Mouse (Mus musculus): ENCODE data around the gene Ints6l. TPM values are rescaled to one million over a fixed set of nuclear protein-coding genes. Genes with fewer than 3 reads are reported as not detected.

The Ints6l gene
- polyA plus RNA-seq (2014; fragmentation: Nextera tagmentation; extraction: Ambion mirVana), result 19.2 and 19.6 TPM in 2 replicates

- DNase-seq (ENCODE audit: low spot score), result peak; percentile 77
- Histone ChIP-seq H3K4me1 (replicated peaks; ENCODE audit: control insufficient read depth, insufficient read depth, low read length) (no peaks in the 10 kb centered on the region; the same call in 1 of the 2 replicates), H3K4me3 (replicated peaks; ENCODE audit: low read length) (peak within 1 kb of the TSS; percentile 55), H3K27ac (peak within 1 kb of the TSS; percentile 97), H3K27me3 (ENCODE audit: control insufficient read depth, insufficient read depth, low read length) (no peaks in the 10 kb centered on the region), H3K9ac (peak within 1 kb of the TSS; percentile 79), H3K9me3 (ENCODE audit: control insufficient read depth, low read length) (no peaks in the 10 kb centered on the region), H3K4me2 (replicated peaks) (peak within 1 kb of the TSS; percentile 63), H3K36me3 (replicated peaks; ENCODE audit: control insufficient read depth, insufficient read depth) (no peaks in the 10 kb centered on the region)
- peak; percentile 85 for ATAC-seq (ENCODE audit: low FRiP score)
- WGBS, result 14% methylated on average over 22 of the region's 22 CpGs
These were observed at the start of gene Ints6l for GRCm38 (mm10) chrX:56454671-56455371. Gene Ints6l, plus strand, starts transcription at chrX:56454857.

DNA sequence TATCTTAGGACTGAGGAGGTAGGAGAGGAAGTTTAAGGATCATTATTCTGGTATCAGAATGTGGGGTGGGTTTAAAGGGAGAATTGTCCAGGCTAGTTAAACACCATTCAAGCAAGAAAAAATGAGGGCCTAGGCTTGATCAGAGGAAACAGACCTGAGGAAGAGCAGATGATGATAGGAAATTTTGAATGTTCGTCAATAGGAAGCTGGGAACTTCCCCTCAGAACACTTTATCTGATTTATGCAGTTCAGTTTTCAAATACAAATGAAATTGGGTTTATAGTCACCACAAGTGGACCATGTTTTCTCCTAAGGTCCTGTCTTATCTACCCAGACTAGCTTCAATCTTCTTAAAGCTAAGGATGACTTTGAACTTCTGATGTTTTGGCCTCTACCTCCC is 49.2 kb upstream of the Ints6l start:
- no peaks in the 10 kb centered on the region for H3K4me1 ChIP-seq (replicated peaks; ENCODE audit: control insufficient read depth, insufficient read depth, low read length)
- no peaks in the 10 kb centered on the region for H3K9me3 ChIP-seq (ENCODE audit: control insufficient read depth, low read length)
- no peak overlapping the region for H3K9ac ChIP-seq
- H3K27ac ChIP-seq, result no peak overlapping the region
- DNase-seq (ENCODE audit: low spot score), result no peak
- no peaks in the 10 kb centered on the region for H3K27me3 ChIP-seq (ENCODE audit: control insufficient read depth, insufficient read depth, low read length)
- no peaks in the 10 kb centered on the region for H3K36me3 ChIP-seq (replicated peaks; ENCODE audit: control insufficient read depth, insufficient read depth)
- no peak overlapping the region for H3K4me3 ChIP-seq (replicated peaks; ENCODE audit: low read length)
- no peak for ATAC-seq (ENCODE audit: low FRiP score)
- 75% methylated on average over 1 of the region's 1 CpGs for WGBS
- H3K4me2 ChIP-seq (replicated peaks), result no peak overlapping the region

- WGBS, result 73% methylated on average over 5 of the region's 5 CpGs
- Histone ChIP-seq H3K36me3 (replicated peaks; ENCODE audit: control insufficient read depth, insufficient read depth) (no peaks in the 10 kb centered on the region), H3K9me3 (ENCODE audit: control insufficient read depth, low read length) (no peaks in the 10 kb centered on the region)
These were observed 48.5 kb upstream of the Ints6l start for GRCm38 (mm10) chrX:56406128-56406527.

GRCm38 (mm10) chrX:56416277-56416676 is 38.4 kb upstream of the Ints6l start:
- DNase-seq (ENCODE audit: low spot score), result no peak
- Histone ChIP-seq H3K36me3 (replicated peaks; ENCODE audit: control insufficient read depth, insufficient read depth) (no peaks in the 10 kb centered on the region), H3K27me3 (ENCODE audit: control insufficient read depth, insufficient read depth, low read length) (no peaks in the 10 kb centered on the region), H3K4me2 (replicated peaks) (no peak overlapping the region), H3K27ac (no peak overlapping the region), H3K4me1 (replicated peaks; ENCODE audit: control insufficient read depth, insufficient read depth, low read length) (no peaks in the 10 kb centered on the region), H3K4me3 (replicated peaks; ENCODE audit: low read length) (no peak overlapping the region), H3K9me3 (ENCODE audit: control insufficient read depth, low read length) (no peaks in the 10 kb centered on the region), H3K9ac (no peak overlapping the region)
- no peak for ATAC-seq (ENCODE audit: low FRiP score)
- 79% methylated on average over 3 of the region's 3 CpGs for WGBS

More at GRCm38 (mm10) chrX:56406128-56406527, 48.5 kb upstream of the Ints6l start:
- H3K27ac ChIP-seq, result no peak overlapping the region
- H3K4me3 ChIP-seq (replicated peaks; ENCODE audit: low read length), result no peak overlapping the region
- H3K4me1 ChIP-seq (replicated peaks; ENCODE audit: control insufficient read depth, insufficient read depth, low read length), result no peaks in the 10 kb centered on the region
- H3K9ac ChIP-seq, result no peak overlapping the region
- ATAC-seq (ENCODE audit: low FRiP score) (no peak), DNase-seq (ENCODE audit: low spot score) (no peak)
- no peaks in the 10 kb centered on the region for H3K27me3 ChIP-seq (ENCODE audit: control insufficient read depth, insufficient read depth, low read length)
- no peak overlapping the region for H3K4me2 ChIP-seq (replicated peaks)

GRCm38 (mm10) chrX:56417541-56417940 is 37.1 kb upstream of the Ints6l start:
- H3K9me3 ChIP-seq (ENCODE audit: control insufficient read depth, low read length), result no peaks in the 10 kb centered on the region
- no peak overlapping the region for H3K4me3 ChIP-seq (replicated peaks; ENCODE audit: low read length)
- no peak overlapping the region for H3K9ac ChIP-seq
- H3K27me3 ChIP-seq (ENCODE audit: control insufficient read depth, insufficient read depth, low read length), result no peaks in the 10 kb centered on the region
- WGBS, result 75% methylated on average over 4 of the region's 4 CpGs
- H3K27ac ChIP-seq, result no peak overlapping the region
- DNase-seq (ENCODE audit: low spot score), result no peak
- H3K4me2 ChIP-seq (replicated peaks), result no peak overlapping the region
- ATAC-seq (ENCODE audit: low FRiP score), result no peak
- no peaks in the 10 kb centered on the region for H3K36me3 ChIP-seq (replicated peaks; ENCODE audit: control insufficient read depth, insufficient read depth)
- H3K4me1 ChIP-seq (replicated peaks; ENCODE audit: control insufficient read depth, insufficient read depth, low read length), result no peaks in the 10 kb centered on the region

GRCm38 (mm10) chrX:56430601-56431000 is 24.1 kb upstream of the Ints6l start:
- 53% methylated on average over 2 of the region's 2 CpGs for WGBS
- Histone ChIP-seq H3K9ac (no peak overlapping the region), H3K9me3 (ENCODE audit: control insufficient read depth, low read length) (no peaks in the 10 kb centered on the region), H3K4me1 (replicated peaks; ENCODE audit: control insufficient read depth, insufficient read depth, low read length) (no peaks in the 10 kb centered on the region), H3K27me3 (ENCODE audit: control insufficient read depth, insufficient read depth, low read length) (no peaks in the 10 kb centered on the region), H3K4me2 (replicated peaks) (no peak overlapping the region), H3K36me3 (replicated peaks; ENCODE audit: control insufficient read depth, insufficient read depth) (no peaks in the 10 kb centered on the region), H3K27ac (no peak overlapping the region), H3K4me3 (replicated peaks; ENCODE audit: low read length) (no peak overlapping the region)
- DNase-seq (ENCODE audit: low spot score) (no peak), ATAC-seq (ENCODE audit: low FRiP score) (no peak)

DNA sequence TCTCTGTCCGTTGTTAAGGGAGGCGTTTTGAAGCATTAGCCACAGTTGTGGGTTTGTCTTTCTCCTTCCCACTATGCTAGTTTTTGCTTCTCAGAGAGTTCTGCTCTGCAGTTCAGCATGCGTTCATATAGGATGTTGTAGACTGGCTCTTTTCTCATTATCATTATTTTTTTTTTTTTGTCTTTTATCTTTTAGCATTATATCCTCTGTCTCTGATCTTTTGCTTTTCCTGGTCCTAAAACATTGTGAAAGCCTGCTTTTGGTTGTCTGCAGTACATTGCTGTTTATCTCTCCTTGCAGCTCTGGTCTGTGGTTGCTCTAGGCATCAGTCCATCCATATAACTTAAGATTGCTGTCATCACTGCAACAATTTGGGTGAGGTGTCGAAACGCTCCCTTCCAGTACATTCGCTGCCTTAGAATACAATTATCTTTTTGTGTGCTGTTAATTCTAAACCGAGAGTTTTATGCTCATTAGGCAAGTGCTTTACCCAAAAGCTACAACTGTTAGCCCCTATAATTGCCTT is 18.8 kb upstream of the Ints6l start:
- Histone ChIP-seq H3K4me3 (replicated peaks; ENCODE audit: low read length) (no peak overlapping the region), H3K27ac (no peak overlapping the region), H3K27me3 (ENCODE audit: control insufficient read depth, insufficient read depth, low read length) (no peaks in the 10 kb centered on the region), H3K36me3 (replicated peaks; ENCODE audit: control insufficient read depth, insufficient read depth) (no peaks in the 10 kb centered on the region), H3K4me2 (replicated peaks) (no peak overlapping the region), H3K9me3 (ENCODE audit: control insufficient read depth, low read length) (no peaks in the 10 kb centered on the region), H3K4me1 (replicated peaks; ENCODE audit: control insufficient read depth, insufficient read depth, low read length) (no peaks in the 10 kb centered on the region), H3K9ac (no peak overlapping the region)
- 79% methylated on average over 7 of the region's 7 CpGs for WGBS
- no peak for ATAC-seq (ENCODE audit: low FRiP score)
- DNase-seq (ENCODE audit: low spot score), result no peak

- no peaks in the 10 kb centered on the region for H3K4me1 ChIP-seq (replicated peaks; ENCODE audit: control insufficient read depth, insufficient read depth, low read length)
- WGBS, result 87% methylated on average over 11 of the region's 11 CpGs
- H3K4me3 ChIP-seq (replicated peaks; ENCODE audit: low read length), result no peak overlapping the region
- no peak overlapping the region for H3K9ac ChIP-seq
- H3K9me3 ChIP-seq (ENCODE audit: control insufficient read depth, low read length), result no peaks in the 10 kb centered on the region
- H3K27ac ChIP-seq, result no peak overlapping the region
- no peaks in the 10 kb centered on the region for H3K27me3 ChIP-seq (ENCODE audit: control insufficient read depth, insufficient read depth, low read length)
- no peak for DNase-seq (ENCODE audit: low spot score)
- H3K4me2 ChIP-seq (replicated peaks), result no peak overlapping the region
- ATAC-seq (ENCODE audit: low FRiP score), result no peak
- no peaks in the 10 kb centered on the region for H3K36me3 ChIP-seq (replicated peaks; ENCODE audit: control insufficient read depth, insufficient read depth)
These were observed 7.9 kb upstream of the Ints6l start for GRCm38 (mm10) chrX:56446487-56447428.

- 87% methylated on average over 4 of the region's 4 CpGs for WGBS
- Histone ChIP-seq H3K4me2 (replicated peaks) (no peak within 1 kb of the TSS), H3K27me3 (ENCODE audit: control insufficient read depth, insufficient read depth, low read length) (no peaks in the 10 kb centered on the region), H3K4me1 (replicated peaks; ENCODE audit: control insufficient read depth, insufficient read depth, low read length) (no peaks in the 10 kb centered on the region), H3K27ac (no peak within 1 kb of the TSS), H3K4me3 (replicated peaks; ENCODE audit: low read length) (no peak within 1 kb of the TSS), H3K9me3 (ENCODE audit: control insufficient read depth, low read length) (no peaks in the 10 kb centered on the region), H3K36me3 (replicated peaks; ENCODE audit: control insufficient read depth, insufficient read depth) (no peaks in the 10 kb centered on the region), H3K9ac (no peak within 1 kb of the TSS)
- no peak for ATAC-seq (ENCODE audit: low FRiP score)
- no peak for DNase-seq (ENCODE audit: low spot score)
These were observed 7.1 kb upstream of the Ints6l start, which contains the start of gene Gm2174 for GRCm38 (mm10) chrX:56447524-56448015. Gene Gm2174, plus strand, starts transcription at chrX:56447965.

Data from hindbrain, embryonic 14.5 days (tissue).